Mouse (Mus musculus) testis, adult 2 months (tissue): Measurements from ENCODE around the gene Cacna1c. TPM values are rescaled to one million over a fixed set of nuclear protein-coding genes. Genes with fewer than 3 reads are reported as not detected.

Experiments used
- H3K27ac ChIP-seq: fragments of 200-500 bp; 2 replicates; pipeline ENCODE4 v1.5.1; 2012; ENCODE audit warnings: low read depth, low read length; ENCODE audit not compliant: control insufficient read depth, insufficient read depth
- H3K27me3 ChIP-seq: fragments of 200-500 bp; 2 replicates; pipeline ENCODE4 v1.6.1; 2012; ENCODE audit warnings: mild to moderate bottlenecking, low read length, moderate library complexity; ENCODE audit not compliant: control insufficient read depth, insufficient read depth
- H3K36me3 ChIP-seq: fragments of 200-500 bp; 2 replicates; pipeline ENCODE4 v1.6.1; 2012; ENCODE audit warnings: mild to moderate bottlenecking, low read length; ENCODE audit not compliant: control insufficient read depth, insufficient read depth
- H3K4me1 ChIP-seq: fragments of 200-500 bp; 2 replicates; pipeline ENCODE4 v1.6.1; 2012; ENCODE audit warnings: low read length; ENCODE audit not compliant: control insufficient read depth, insufficient read depth
- H3K4me3 ChIP-seq: fragments of 200-500 bp; 2 replicates; pipeline ENCODE4 v1.5.1; 2012; ENCODE audit warnings: low read depth, mild to moderate bottlenecking, low read length, moderate library complexity, mixed read lengths; ENCODE audit not compliant: control insufficient read depth
- CTCF ChIP-seq: fragments of 200-500 bp; IDR thresholded peaks from 2 replicates; pipeline ENCODE4 v1.5.1; 2012; ENCODE audit warnings: low read depth, mild to moderate bottlenecking, inconsistent platforms, low read length, moderate library complexity; ENCODE audit not compliant: control insufficient read depth, insufficient read depth, insufficient replicate concordance
- POLR2A ChIP-seq: fragments of 200-500 bp; IDR thresholded peaks from 2 replicates; pipeline ENCODE4 v1.6.1; 2012; ENCODE audit warnings: low read depth, mild to moderate bottlenecking, inconsistent platforms, low read length, moderate library complexity; ENCODE audit not compliant: control insufficient read depth
- polyA plus RNA-seq: library from polyadenylated mRNA; depleted of rRNA; stranded (reverse); fragments of >200 nt; gene quantifications from 2 replicates; pipeline ENCODE4 v1.2.3, GENCODE M21; 2012

Gene Cacna1c
- polyA plus RNA-seq, 1 experiment: 1.8 TPM

DNA sequence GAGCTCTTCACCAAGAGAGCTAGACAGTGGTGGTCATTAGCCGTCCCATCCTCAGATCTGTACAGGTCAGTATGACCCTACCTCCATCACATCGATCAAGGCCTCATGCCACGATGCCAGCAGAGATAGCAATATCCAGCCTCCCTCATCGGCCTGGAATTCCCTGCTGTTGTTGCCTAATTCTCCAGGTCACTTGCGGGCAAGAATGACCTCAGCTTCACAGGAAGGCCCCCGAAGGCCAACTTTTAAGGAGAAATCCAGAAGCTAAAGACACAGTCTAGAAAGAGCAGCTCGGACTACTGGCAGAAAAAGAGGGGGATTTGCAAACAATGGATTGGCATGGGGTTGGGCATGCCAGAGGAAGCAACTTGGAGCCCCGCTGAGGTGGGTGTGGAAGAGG lies 256.6 kb downstream of the Cacna1c start:
- TF ChIP-seq CTCF (no peak), POLR2A (no peak)
- Histone ChIP-seq H3K36me3 (no peaks in the 10 kb centered on the region), H3K27ac (no peak overlapping the region), H3K4me3 (no peak overlapping the region), H3K27me3 (no peaks in the 10 kb centered on the region), H3K4me1 (no peaks in the 10 kb centered on the region)

DNA sequence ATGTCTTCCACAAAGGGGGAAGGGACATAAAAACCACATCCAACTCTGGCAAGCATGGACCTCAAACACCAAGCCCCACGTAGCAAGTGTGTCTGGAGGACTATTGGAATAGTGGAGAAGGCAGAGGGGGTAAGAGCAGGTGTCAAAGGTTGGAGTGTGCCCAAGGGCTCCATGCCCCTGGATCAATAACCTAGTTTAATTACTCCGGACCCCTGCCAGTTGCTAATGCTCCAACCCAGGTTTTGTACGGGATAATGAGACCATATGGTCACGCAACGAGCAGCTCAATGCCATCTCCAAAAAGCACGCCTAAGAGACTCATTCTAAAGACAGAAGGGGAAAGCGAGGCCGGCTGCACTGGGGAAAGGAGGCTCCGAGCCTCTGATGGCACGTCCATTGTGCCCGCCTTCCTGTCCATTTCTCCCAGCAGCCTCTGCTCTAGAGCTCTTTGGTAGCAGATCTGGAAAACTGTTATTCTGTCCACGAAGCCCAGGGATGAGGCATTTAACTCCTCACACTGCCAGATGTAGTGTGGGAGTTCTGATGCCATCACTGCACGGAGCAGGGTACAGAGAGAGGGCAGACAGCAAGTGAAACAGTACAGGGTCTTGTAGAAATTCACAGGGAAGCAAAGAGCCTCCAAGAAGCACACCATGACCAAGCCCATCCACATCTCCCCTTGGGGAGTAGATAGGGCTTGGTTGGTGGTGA lies 257.7 kb downstream of the Cacna1c start:
- no peak for TF ChIP-seq POLR2A
- no peak for TF ChIP-seq CTCF
- Histone ChIP-seq H3K4me1 (no peaks in the 10 kb centered on the region), H3K27me3 (no peaks in the 10 kb centered on the region), H3K27ac (no peak overlapping the region), H3K36me3 (no peaks in the 10 kb centered on the region), H3K4me3 (no peak overlapping the region)

DNA sequence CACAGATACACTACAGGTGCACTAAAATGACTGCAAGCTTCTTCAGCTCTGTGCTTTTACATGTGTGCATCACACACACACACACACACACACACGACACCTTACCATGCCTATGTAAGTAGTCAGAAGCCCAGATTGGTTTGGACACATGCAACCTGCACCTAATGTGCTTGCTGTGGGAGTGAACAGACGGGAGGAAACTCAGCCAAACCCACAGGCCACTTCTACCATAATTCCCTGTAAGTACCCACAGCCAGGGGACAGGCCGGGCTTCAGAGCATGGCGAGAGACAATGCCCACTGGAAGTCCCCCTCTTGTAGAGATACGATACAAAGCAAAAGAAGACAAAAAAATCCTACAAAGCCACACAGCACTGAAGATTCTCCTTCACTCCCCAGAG lies 258.7 kb downstream of the Cacna1c start:
- H3K27me3 ChIP-seq: no peaks in the 10 kb centered on the region
- no peak overlapping the region for H3K27ac ChIP-seq
- H3K36me3 ChIP-seq: no peaks in the 10 kb centered on the region
- TF ChIP-seq CTCF: no peak
- TF ChIP-seq POLR2A: no peak
- H3K4me3 ChIP-seq: no peak overlapping the region
- H3K4me1 ChIP-seq: no peaks in the 10 kb centered on the region

DNA sequence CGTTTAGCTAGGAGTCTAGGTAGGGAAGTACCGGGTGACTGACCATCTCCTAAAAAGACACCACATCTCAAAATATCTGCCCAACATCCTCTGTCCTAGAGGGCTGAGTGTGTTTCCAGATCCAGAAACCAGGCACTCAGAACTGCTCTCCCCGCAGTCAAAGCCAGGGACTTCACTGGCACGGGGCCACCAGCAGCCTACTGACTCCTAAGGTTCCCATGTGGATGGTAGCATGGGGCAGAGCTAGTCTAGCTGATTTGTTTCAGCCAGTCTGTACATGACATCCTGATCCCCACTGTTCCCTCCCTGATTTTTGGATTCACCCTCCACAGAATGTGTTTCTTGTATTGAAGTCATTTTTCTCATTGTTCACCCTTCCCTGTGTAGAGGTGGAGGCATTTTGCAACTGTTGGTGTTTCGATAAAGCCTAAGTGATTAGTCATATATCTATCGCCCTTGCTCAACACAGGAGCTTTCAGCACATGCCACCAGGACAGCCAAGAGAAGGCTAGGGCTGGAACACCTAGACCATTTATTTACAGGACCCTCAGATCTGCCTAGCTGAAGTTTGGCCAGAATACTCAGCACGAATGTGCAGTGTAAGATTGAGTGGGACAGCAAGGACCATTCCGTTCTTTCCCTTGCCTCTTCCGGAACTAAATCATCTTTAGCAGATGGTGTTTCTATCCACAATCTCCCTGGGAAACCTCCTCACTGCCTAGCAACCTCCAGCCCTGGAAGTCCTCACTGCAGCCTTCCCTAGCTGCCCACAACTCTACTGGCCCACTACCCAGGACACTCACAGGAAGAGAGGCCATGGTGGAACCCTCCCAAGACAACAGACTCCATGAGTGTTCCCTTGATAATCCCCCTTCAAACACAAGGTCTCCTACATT lies 260.4 kb downstream of the Cacna1c start:
- Histone ChIP-seq H3K4me3 (no peak overlapping the region), H3K4me1 (no peaks in the 10 kb centered on the region), H3K27ac (no peak overlapping the region), H3K27me3 (no peaks in the 10 kb centered on the region), H3K36me3 (no peaks in the 10 kb centered on the region)
- TF ChIP-seq POLR2A: no peak
- TF ChIP-seq CTCF: no peak

DNA sequence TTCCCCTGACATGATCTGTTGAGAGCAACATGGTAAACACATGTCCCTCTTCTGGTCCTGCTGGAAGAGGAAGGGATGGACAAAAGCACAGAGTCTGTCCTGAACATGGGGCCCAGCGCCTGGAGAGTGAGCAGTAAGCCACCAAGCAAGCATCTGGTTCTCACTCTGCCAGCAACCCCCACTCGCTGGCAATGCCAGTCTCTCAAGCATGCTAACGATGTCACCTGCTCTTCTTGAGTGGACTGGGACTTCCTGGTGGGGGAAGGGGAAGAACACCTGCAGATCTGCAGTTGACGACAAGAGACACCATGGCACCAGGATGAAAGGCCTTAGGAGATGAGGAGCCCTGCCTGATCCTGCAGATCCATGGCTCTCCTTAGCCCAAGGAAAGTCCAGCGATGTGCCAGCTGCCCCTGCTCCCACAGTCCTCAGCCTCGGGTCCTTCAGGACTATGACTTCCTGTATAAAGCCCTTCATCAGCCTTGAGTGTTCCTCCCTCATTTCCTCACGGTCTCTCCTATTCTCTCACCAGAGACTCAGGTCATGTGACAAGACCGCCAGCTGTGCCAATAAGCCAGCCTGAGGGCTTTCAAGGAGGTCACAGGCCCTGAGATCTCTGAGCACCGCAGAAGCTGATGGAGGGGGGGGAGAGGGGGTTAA lies 261.8 kb downstream of the Cacna1c start:
- Histone ChIP-seq H3K27me3 (no peaks in the 10 kb centered on the region), H3K4me3 (no peak overlapping the region), H3K36me3 (no peaks in the 10 kb centered on the region), H3K4me1 (no peaks in the 10 kb centered on the region), H3K27ac (no peak overlapping the region)
- no peak for TF ChIP-seq CTCF
- TF ChIP-seq POLR2A: no peak

DNA sequence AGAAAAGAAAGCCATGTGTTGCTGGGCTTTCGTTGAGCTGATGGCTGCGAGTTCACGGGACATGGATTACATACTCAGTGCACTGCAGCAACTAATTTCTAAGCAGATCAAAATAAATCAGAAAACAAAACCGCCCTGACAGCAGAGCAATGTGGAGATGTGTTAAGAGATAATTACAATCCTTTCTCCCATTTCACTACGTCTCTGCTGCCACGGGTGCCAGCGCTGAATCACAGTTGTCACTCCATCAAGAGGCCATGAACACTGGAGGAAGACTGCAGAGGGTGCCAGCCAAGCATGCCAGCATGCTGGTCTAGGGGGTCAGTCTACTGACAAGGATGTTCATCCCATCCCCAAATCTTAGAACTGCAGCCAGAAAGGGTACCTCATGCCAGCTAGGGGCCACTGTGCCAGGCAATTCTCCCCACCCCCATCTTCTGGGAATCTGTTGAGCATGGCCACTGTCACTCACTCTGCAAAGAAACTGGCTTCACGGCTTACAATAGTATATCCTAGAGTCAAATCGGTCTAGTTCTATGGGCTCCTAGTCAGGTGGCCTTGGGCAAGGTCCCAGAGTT lies 263.1 kb downstream of the Cacna1c start:
- Histone ChIP-seq H3K36me3 (no peaks in the 10 kb centered on the region), H3K4me1 (no peaks in the 10 kb centered on the region), H3K27ac (no peak overlapping the region), H3K27me3 (no peaks in the 10 kb centered on the region), H3K4me3 (no peak overlapping the region)
- TF ChIP-seq POLR2A (no peak), CTCF (no peak)

DNA sequence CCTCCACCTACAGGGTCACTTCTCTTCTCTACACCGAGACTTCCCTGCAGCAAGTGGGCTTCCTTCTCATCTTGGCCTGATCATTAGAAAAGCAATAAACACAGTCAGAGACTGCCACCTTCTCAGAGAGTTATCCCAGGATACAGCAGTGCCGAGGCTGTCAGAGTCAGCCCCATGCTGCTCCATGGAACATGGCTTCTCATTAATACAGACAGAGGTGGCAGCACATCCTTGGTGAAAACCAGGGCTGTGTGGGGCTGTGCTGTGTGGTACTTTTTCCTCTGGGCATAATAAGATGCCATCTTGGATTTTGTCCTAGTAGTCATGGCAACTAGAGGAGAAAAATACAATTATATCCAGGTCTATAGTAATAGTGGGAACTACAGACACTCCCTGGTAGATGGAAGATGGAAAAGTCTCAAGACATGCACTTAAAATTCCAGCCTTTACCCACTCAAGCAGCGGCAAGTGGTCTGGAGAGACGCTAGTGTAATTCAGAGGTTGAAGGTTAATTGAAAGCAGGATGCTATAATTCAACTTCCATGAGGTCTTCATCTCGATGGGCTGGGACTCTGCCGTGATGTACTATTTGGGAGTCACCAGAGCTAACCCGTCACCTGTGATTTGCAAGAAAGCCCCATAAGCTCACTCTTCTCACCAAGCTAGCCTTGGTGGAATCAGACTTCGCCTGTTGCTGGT lies 264.1 kb downstream of the Cacna1c start:
- H3K27ac ChIP-seq: no peak overlapping the region
- TF ChIP-seq POLR2A (no peak), CTCF (no peak)
- H3K4me3 ChIP-seq: no peak overlapping the region
- H3K36me3 ChIP-seq: no peaks in the 10 kb centered on the region
- H3K27me3 ChIP-seq: no peaks in the 10 kb centered on the region
- no peaks in the 10 kb centered on the region for H3K4me1 ChIP-seq
